Mouse (Mus musculus): ENCODE data around the gene Hmgcs1.
"Not testable (repeated sequence)": the region's sequence is repeated elsewhere in the genome, so short reads cannot be mapped to it uniquely, and the experiment has no call there.

The Hmgcs1 gene

DNA sequence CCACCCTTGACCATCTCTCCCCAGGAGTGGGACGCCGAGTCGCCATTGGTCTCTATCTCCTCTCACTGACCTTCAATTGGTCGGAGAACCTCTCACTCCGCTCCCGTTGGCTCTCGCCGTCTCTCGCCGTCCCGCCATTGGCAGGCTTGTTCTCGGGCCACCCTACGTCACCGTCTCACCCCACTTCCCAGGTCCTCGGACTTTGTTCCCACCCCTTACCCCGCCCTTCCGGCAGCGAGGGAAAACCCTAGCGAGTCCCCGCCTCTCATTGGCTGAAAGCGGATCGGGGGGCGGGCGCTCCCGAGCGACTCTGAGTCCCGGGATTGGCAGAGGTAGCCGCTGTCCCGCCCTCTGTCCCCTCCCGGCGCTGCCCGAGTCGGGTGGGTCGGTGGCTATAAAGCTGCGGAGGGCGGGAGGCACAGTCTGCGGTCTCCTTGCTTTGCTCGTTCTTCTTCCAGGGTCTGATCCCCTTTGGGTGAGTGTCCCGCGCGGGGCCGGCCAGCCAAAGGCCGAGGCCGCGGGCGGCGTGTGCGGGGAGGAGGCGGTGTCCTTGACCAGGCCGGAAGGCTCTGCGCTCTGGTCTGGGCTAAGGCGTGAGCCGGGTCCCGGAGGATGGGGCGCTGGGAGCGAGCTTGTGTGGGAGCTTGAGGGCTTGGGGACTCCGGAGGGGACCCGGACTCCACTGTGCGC, at the start of gene Hmgcs1:
Gene Hmgcs1, plus strand, starts transcription at position 341 of the 690 bp plus-strand sequence.
- peak; percentile 100 for DNase-seq

DNA sequence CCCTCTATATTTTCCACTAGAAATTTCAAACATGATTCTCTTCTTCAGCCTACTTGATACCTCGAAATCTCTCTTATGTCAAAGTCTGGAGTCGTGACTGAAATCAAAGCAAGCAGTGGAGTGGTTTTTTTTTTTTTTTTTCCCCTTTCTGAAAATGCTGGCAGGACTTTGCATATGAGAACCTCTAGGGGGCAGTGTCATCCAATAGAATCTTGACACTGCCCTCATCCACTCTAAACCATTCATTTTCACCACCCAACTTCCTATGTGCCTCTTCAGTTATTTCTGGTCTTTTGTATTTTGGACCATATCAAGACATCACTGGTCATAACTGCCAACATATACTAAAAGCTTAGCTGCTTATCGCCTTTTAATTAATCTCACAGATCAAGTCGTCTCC, 49.7 kb upstream of the Hmgcs1 start:
- DNase-seq, result no peak

DNA sequence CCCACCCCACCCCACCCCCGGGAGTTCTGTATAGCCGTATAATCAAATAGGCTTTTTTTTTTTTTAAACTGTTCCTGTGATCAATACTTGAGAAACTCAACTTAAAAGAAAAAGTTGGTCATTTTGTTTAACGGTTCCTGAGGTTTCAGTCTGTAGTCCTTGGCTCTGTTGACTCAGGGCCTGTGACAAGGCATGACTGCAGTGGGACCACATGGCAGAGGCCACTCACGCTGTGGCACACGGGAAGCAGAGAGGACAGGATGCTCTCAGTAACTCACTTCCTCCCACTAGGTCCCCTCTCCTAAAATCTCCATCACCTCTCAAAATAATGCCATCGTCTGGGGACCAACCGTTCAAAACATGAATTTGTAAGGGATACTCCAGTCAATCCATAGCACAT, 49.0 kb upstream of the Hmgcs1 start:
- DNase-seq, result no peak

- no peak for DNase-seq
Observed at GRCm38 (mm10) chr13:119644769-119645168, 45.4 kb upstream of the Hmgcs1 start.

GRCm38 (mm10) chr13:119646511-119646910, 43.7 kb upstream of the Hmgcs1 start:
- no peak for DNase-seq

- no peak for DNase-seq
Observed at GRCm38 (mm10) chr13:119648891-119649698, 41.1 kb upstream of the Hmgcs1 start.

GRCm38 (mm10) chr13:119649699-119650046, 40.5 kb upstream of the Hmgcs1 start:
- no peak for DNase-seq

DNA sequence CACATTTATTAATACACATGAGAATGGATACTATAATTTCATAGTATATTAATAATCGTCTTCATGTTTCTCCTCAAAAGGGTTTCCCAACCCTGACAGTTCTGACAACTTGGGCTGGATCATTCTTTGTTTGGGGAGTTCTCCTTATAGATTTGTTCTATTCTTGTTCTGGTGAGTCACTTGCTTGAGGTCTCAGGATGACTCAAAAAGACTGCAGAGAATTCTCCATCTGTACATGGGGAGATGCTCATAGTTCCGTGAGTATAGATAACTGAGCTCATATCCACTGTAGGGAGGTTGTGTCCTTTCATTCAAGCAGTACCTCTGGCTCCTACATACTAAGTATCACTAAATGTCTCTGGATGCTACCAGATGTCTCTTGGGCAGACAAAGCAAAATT, 35.4 kb upstream of the Hmgcs1 start:
- no peak for DNase-seq

DNA sequence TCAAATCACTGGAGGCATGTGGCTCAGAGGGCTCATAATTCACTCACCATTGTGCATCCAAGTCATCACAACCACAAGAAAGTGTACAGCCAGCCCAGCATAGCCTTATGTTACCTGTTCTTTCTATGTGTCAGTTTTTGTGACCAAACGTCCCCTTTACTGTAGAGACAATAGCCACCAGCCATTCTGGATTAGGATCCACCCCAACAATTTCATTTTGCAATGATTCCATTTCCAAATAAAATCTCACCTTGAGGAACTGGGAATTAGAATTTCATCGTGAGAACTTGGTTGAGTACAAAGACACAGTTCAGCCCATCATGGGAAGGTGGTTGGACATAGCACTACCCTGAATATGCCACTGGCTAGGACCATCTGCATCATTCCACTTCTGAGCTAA, 33.9 kb upstream of the Hmgcs1 start:
- DNase-seq, result no peak

GRCm38 (mm10) chr13:119656846-119657416, 33.2 kb upstream of the Hmgcs1 start:
- no peak for DNase-seq

DNA sequence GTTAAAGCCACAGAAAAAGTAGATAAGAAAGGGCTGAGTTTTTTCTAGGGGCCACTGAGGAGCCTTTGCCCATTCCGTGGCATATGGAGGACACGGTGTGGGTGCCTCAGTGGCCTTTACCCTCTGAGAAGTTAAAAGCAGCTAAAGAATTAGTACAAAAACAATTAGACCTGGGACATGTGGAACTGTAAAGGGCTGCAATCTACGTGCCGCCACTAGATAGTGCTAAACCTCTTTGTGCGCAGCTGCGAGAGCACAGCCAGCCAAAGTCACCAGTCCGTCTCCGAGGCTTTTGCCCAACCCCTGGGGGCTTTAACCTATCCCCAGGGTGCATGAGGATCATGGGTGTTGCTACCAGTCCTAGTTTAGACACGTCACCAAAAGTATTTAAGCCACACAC, 28.8 kb upstream of the Hmgcs1 start:
- DNase-seq, result peak; percentile 57

DNA sequence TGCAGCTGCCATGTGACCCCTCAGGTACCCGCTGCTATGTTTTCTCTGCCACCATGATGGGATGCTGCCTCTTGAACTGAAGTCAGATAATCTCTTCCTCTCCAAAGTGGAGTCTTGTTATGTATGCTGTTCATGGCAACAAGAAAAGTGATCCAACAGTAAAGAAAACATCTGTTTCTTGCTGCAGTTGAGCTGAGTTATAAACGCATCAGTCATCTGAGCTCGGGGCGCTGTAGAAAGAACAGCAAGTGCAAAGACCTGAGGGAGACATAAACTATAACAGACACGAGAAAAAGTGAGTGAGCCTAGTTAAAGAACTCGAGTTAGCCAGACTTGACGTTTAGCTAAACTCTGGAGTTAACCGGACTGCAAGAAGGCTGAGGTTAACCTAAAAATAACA, 11.4 kb upstream of the Hmgcs1 start:
- DNase-seq, result no peak

GRCm38 (mm10) chr13:119679721-119680120, 10.5 kb upstream of the Hmgcs1 start:
- DNase-seq, result no peak

- no peak for DNase-seq
Observed at GRCm38 (mm10) chr13:119681161-119681560, 9.0 kb upstream of the Hmgcs1 start.

- no peak for DNase-seq
Observed at GRCm38 (mm10) chr13:119684416-119685177, 5.6 kb upstream of the Hmgcs1 start.

- DNase-seq, result no peak
Observed at GRCm38 (mm10) chr13:119689709-119690038, 505 bp upstream of the Hmgcs1 start.

DNA sequence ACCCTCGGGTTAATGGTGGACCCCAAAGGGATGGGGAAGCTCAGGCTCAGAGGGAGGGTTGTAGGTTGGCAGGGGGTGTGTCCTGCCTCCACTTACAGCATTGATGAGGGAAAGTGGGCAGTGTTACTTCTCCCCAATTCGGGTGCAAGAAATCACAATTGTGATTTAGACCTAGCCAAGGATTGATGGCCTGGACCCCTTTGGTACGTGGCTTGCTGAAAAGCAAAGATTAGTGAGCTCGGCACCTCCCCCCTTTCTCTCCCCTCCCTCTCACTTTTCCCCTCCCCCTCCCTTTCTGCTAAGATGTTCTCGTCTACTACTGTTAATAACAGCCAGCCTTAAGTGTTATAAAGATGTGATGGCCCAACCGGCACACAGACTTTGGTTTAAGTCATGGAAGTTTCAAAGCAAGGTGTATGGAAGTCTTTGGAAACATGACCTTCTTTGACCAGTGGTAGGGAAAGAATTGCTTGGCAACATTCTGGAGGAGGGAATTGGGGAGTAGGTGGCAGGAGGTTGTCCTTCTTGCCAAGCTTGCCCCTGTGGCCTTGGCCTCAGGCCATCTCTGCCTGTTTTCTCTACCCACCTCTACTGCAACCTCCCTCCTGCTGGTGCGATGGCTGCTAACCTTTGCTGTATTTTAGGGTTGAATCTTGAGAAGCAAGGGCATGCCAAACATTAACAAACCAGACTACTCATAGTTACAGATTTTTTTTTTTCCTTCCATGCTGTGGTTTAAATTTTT, 869 bp downstream of the Hmgcs1 start:
- peak; percentile 85 for DNase-seq

GRCm38 (mm10) chr13:119691958-119692357, 1.8 kb downstream of the Hmgcs1 start:
- DNase-seq, result not testable (repeated sequence)

GRCm38 (mm10) chr13:119695676-119696075, 5.5 kb downstream of the Hmgcs1 start:
- DNase-seq, result no peak

DNA sequence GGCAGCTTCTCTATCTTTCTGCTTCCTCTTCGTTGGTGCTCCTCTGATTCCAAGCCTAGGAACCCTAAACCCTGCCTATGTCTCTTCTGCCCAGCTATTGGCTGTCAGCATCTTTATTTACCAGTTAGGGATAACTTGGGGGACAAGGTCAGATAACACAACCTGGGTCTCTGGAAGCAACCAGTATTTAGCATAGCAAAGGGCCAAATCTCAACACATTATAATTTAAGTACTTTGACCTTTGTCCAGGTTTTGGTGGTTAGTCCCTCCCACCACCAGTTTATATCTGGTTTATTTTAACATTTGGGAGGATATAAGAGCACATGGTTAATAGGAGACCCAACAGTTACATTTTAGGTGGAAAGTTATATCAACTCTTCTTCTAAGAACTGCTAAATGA, 6.3 kb downstream of the Hmgcs1 start:
- DNase-seq, result no peak

DNA sequence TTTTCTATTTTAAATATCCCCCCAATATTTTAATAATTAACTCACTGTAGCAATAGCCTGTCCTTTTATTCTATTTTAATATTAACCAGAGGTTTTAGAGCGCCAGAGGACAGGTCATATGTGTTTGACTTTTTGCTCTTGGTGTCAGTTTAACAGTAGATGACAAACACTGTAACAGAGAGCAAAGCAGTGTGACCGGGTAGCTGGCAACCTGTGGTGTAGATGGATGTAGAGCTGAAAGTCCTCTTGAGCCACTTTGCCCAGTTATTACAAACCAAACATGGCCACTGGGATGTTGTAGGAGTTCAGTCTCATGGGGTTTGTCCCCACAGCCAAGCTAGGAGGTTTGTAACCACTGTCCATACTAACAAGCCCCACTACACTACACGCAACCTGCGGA, 8.3 kb downstream of the Hmgcs1 start:
- peak; percentile 67 for DNase-seq

- no peak for DNase-seq
Observed at GRCm38 (mm10) chr13:119704280-119704679, 14.1 kb downstream of the Hmgcs1 start.
